Mouse (Mus musculus): ENCODE data around the gene Jak1. TPM values are rescaled to one million over a fixed set of nuclear protein-coding genes. Genes with fewer than 3 reads are reported as not detected.

The Jak1 gene
- total RNA-seq, 2 experiments from 2014 or later = 118 to 121 TPM

DNA sequence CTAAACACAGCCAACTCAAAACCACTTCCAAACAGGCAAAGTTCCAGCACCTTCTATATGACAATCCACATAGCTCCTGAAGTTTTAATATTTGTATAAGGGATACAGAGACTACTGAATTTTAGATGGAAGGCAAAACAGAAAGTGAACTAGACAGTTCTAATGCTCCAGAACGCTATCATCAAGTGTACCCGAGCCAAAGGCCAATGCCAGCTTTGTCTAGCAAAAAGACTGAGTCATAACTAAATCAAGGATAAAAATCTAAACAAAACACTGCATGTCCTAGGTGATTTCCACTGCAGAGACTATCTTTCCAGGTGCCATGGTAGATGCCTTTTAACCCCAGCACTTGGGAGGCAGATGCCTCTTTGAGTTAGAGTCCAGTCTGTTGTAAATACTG is 68.7 kb downstream of the Jak1 start:
- DNase-seq (ENCODE audit: extremely low spot score in 1 of 2, low spot score in 1 of 2) = no peak

DNA sequence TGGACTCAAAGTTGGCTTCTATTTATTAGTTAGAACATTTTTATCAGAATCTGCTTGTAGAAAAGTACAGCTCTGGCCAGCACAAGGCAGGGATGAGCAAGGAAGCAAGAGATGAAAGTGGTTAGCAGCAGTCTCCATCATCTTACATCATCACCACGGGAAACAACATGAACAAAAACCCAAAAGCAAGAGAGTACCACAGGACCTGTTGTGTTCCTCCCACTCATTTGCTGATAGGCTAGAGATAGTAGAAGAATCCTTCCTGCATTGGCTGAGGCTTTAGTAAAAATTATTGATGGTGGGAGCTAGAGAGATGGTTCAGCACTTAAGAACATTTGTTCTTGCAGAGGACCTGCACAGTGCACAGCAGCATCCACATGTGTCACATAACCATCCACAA is 70.9 kb downstream of the Jak1 start:
- DNase-seq (ENCODE audit: extremely low spot score in 1 of 2, low spot score in 1 of 2) = no peak

DNA sequence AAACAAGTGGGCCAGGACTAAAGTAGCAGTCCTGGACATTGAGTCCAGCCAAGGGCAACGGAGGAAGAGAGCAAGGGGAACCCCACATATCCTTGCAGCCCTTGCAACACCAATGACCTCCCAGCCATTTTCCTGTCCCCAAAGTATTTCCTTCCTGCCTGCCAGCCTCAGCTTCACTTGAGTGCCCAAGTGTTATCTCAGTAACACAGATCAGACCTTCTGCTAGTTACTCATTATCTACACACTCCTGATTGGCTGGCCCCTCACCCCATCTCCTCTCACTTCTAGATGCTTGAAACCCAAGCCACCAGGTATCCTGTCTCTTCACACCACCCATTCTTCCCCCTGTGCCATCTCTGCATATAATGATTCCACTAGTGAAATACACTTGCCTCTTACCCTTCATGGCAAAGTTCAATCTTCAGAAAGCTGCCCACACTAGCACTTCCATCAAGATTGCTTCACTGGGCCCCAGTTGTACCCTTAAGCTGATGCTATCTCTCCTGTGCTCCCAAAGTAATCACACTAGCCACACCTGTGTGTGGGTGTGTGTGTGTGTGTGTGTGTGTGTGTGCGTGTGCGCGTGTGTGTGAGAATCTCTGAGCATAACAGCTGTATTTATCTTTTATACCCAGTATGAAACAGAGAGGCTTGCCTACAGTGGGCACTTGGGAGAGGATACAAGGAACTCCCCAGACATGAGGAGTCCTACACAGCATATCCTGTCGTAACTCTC is 72.7 kb downstream of the Jak1 start:
- no peak for DNase-seq (ENCODE audit: extremely low spot score in 1 of 2, low spot score in 1 of 2)

DNA sequence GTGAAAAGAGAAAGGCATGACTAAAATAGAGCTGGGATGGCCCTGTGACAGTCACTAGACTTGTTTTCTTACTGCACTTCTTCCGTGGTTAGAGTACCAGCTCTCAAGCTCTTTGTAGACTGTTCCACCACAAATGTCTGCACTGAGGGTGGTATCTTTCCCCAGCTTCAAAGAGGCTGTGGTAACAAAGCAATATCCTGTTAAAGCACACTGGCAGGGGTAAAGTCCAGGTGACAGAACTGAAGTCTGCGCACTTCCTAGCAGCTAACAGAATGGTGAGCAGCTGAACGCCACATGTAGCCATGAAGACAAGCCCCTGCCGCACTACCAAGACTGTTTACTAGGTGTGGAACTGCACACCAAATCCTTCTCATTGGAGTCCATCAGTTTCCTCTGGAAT is 77.7 kb downstream of the Jak1 start:
- no peak for DNase-seq (ENCODE audit: extremely low spot score in 1 of 2, low spot score in 1 of 2)

DNA sequence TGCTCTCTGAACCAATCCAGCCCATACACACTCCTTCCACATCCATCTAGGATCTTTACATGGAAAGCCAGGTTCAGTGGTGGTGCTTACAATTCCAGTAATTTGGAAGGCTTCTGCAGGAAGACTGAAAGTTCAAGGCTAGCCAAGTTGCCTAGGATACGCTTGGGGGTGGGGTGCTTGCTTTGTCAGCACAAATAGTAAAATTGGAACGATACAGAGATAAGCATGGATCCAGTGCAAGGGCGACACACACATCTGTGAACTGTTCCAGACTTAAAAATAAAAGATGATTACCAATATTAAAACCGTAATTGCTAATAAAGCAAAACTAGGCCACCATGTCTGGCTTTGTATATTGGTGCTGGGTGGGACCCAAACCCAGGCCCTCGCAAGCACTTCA is 78.5 kb downstream of the Jak1 start:
- DNase-seq (ENCODE audit: extremely low spot score in 1 of 2, low spot score in 1 of 2) = no peak

- DNase-seq (ENCODE audit: extremely low spot score in 1 of 2, low spot score in 1 of 2) = no peak
Measured at GRCm38 (mm10) chr4:101185216-101185615, 79.9 kb downstream of the Jak1 start.

DNA sequence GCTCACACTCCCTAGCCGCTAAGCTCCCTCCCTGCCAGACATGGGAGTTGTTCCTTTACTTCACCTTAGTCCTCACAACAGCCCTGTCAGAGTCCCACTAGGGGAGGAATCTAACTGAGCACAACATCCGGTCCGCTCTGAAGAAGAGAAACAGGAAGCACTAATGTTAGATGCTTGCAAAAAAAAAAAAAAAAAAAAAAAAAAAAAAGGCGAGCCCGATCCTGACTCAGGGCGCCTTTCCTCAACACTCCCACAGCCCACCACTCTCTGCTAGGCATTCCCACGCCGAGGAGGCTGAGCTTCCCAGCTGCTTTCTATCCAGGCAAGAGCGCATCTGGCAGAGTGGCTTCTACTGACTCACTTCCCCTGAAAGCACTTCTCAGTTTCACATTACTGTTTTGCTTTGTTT is 82.5 kb downstream of the Jak1 start:
- DNase-seq (ENCODE audit: extremely low spot score in 1 of 2, low spot score in 1 of 2) = no peak

GRCm38 (mm10) chr4:101180681-101181080 is 84.4 kb downstream of the Jak1 start:
- DNase-seq (ENCODE audit: extremely low spot score in 1 of 2, low spot score in 1 of 2) = no peak

GRCm38 (mm10) chr4:101179836-101180235 is 85.2 kb downstream of the Jak1 start:
- no peak for DNase-seq (ENCODE audit: extremely low spot score in 1 of 2, low spot score in 1 of 2)

DNA sequence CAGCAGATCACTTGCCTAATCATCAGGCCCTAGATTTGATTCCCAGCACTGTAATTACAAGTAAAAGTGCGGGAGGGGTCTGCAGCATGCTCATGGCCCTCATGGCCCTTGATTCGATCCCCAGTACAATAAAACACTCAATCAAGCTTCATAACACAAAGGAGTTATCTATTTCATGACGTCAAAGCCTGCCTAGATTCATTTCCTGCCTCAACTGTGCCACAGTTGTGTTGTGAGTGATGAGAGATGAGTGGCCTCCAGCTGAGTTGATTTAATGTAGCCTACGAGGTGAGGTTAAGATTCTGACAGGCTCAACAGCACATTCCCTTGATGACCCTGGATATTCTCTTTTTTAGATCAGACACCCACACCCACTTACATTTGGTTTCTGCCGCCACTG is 86.0 kb downstream of the Jak1 start:
- no peak for DNase-seq (ENCODE audit: extremely low spot score in 1 of 2, low spot score in 1 of 2)

DNA sequence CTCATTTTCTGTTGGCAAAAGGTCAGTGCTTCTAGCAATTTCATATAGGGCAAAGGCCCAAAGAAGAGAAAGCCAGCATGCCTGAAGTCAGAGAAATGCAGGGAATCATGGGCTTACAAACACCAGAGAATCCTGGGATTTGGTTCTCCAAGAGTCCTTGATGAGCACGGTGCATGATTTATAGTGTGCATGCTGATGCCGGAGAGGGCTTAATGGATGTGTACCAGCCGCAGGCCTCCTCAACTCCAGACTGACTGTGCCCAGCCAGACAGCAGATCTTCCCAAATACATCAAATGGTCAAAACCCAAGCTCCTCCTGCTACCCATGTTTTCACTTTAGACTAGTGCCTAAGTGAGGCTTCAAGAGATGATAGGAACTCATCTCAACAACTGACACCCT is 87.3 kb downstream of the Jak1 start:
- no peak for DNase-seq (ENCODE audit: extremely low spot score in 1 of 2, low spot score in 1 of 2)

GRCm38 (mm10) chr4:101176123-101176522 is 89.0 kb downstream of the Jak1 start:
- no peak for DNase-seq (ENCODE audit: extremely low spot score in 1 of 2, low spot score in 1 of 2)

- no peak for DNase-seq (ENCODE audit: extremely low spot score in 1 of 2, low spot score in 1 of 2)
Measured at GRCm38 (mm10) chr4:101174916-101175625, 90.0 kb downstream of the Jak1 start.

- no peak for DNase-seq (ENCODE audit: extremely low spot score in 1 of 2, low spot score in 1 of 2)
Measured at GRCm38 (mm10) chr4:101172738-101173137, 92.3 kb downstream of the Jak1 start.

DNA sequence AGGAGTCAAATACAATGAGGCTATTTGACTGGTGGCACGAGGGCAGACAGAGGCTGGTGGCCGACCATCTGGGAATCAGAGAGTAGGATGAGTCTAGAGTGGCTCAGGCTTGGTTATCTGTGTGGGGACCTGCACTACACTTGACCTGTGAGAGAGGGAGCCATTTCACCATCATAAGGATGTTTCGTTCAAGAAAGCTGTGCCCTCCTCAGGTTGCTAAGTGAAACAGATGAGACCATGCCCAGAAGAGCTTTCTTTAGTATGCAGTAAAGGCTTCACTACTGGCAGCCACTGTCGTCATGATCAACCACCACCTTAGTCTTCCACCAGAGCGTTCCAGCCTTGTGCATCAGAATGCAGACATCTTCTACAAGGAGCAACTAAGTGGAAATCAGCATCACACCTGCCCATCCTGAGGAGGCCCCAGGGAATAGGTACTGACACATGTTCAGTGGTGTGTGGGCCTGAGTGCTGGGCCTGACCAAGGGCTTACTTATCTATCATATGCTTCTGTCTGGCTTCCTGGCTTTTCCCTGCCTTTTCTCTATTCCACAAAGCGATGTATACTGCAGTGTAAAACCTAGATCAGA is 96.8 kb downstream of the Jak1 start:
- no peak for DNase-seq (ENCODE audit: extremely low spot score in 1 of 2, low spot score in 1 of 2)

DNA sequence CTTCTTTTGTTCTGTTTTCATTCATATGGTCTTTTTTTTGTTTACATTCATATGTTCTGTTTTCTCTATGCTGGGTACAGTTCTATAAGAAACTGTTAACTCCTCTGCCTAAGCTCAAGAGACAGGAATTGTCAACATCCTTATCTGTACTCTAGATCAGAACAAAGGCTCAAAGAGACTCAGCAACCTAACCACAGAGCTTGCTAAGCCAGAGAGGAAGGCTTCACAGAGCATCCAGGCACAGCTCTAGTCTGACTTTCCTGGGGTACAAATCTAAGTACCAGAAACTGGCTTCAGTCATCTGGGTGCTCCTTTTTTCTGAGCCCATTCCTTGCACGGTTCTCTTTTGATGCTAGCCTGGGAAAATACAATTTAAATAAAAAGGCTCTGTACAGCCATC is 97.3 kb downstream of the Jak1 start:
- DNase-seq (ENCODE audit: extremely low spot score in 1 of 2, low spot score in 1 of 2) = no peak

- DNase-seq (ENCODE audit: extremely low spot score in 1 of 2, low spot score in 1 of 2) = no peak
Measured at GRCm38 (mm10) chr4:101165776-101166175, 99.3 kb downstream of the Jak1 start.

- no peak for DNase-seq (ENCODE audit: extremely low spot score in 1 of 2, low spot score in 1 of 2)
Measured at GRCm38 (mm10) chr4:101164673-101165072, 100.4 kb downstream of the Jak1 start.

GRCm38 (mm10) chr4:101164189-101164588 is 100.9 kb downstream of the Jak1 start:
- DNase-seq (ENCODE audit: extremely low spot score in 1 of 2, low spot score in 1 of 2) = no peak

GRCm38 (mm10) chr4:101160821-101161220 is 104.3 kb downstream of the Jak1 start:
- DNase-seq (ENCODE audit: extremely low spot score in 1 of 2, low spot score in 1 of 2) = no peak

DNA sequence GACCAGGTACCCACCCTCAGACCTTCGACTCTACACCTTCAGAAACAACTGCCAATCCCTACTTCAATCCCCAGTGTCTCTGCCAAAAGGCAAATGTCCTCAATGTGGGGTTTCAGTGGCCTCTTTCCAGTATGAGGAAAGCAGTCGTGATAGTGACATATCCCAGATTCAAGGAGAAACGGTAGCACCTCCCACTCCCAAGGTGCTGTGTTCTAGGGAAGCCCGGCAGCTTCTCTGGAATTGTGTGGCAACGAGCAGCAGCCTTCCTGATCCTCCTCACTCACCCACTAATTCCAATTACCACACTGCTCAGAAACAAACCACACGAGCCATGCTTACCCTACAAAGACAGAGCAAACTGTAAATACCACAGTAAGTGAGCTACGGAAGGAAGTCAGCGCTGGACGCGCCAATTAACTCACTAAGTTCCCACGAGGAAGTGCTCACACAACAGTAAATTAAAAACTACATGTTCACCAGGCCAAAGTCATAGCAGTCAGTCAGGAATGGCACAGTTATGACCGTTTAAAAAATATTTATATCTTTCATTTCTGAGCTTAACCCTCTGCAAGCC is 105.8 kb downstream of the Jak1 start:
- no peak for DNase-seq (ENCODE audit: extremely low spot score in 1 of 2, low spot score in 1 of 2)
